ENCODE assay signal across 8 mouse cellular contexts in genomic region chr4:123050681-123051211, GRCm38 (mm10). TPM values are rescaled to one million over a fixed set of nuclear protein-coding genes. Genes with fewer than 3 reads are reported as not detected.
DNase-seq lines count a peak whose midpoint lies in the region; ATAC-seq and TF ChIP-seq lines count a peak whose summit lies in the region.

No protein-coding gene starts in this region.

- no peak for TF ChIP-seq RAD21 in MEL (IDR thresholded peaks at IDR 0.05; ENCODE audit: low read depth, low read length)

- ATAC-seq in hindbrain, embryonic 15.5 days (ENCODE audit: low FRiP score, low read depth): peak; percentile 85

- no peaks in the 10 kb centered on the region for H3K79me2 ChIP-seq in MEL (ENCODE audit: control insufficient read depth, insufficient read depth, low read length, poor library complexity)

- H3K27me3 ChIP-seq in MEL (ENCODE audit: control insufficient read depth in 1 of 2, insufficient read depth in 2 of 2, low read length in 2 of 2): no peaks in the 10 kb centered on the region
- no peaks in the 10 kb centered on the region for H3K27me3 ChIP-seq in hindbrain, embryonic 15.5 days

- no peak overlapping the region for H3K4me2 ChIP-seq in hindbrain, embryonic 15.5 days

- peaks cover 0 to 7% of the 10 kb centered on the region in 2 experiments; a peak in 1 of 4 replicates for H3K4me1 ChIP-seq in MEL (ENCODE audit: control insufficient read depth in 1 of 2, insufficient read depth in 2 of 2, low read length in 2 of 2)
- H3K4me1 ChIP-seq in hindbrain, embryonic 15.5 days (replicated peaks): peaks cover 28% of the 10 kb centered on the region

- H3K27ac ChIP-seq in MEL (ENCODE audit: control insufficient read depth, low read depth, low read length): no peak overlapping the region
- peak overlapping the region; percentile 58; the same call in 1 of the 2 replicates for H3K27ac ChIP-seq in hindbrain, embryonic 15.5 days (replicated peaks)

- no peak for TF ChIP-seq POLR2A in MEL (IDR thresholded peaks at IDR 0.05; ENCODE audit: control insufficient read depth in 1 of 2, insufficient read depth in 1 of 2, low read depth in 1 of 2, low read length in 2 of 2, poor library complexity in 1 of 2)

- H3K9me3 ChIP-seq in MEL (replicated peaks; ENCODE audit: insufficient read depth, low read length): no peaks in the 10 kb centered on the region
- no peaks in the 10 kb centered on the region for H3K9me3 ChIP-seq in hindbrain, embryonic 15.5 days

- DNase-seq in MEL (ENCODE audit: low read depth, low spot score): peak; percentile 93
- peak; percentile 62 for DNase-seq in cerebellum, adult 11-12 months
- peak; percentile 80 for DNase-seq in gastrocnemius, adult 18-20 months (ENCODE audit: low spot score)
- peak; percentile 40 for DNase-seq in left cerebral cortex, adult 11 months (ENCODE audit: low spot score)
- peak; percentile 92 to 95 for DNase-seq in lung, postnatal 4 days
- peak; percentile 37 for DNase-seq in right cerebral cortex, postnatal 25 days
- DNase-seq in yolk sac, embryonic 10.5 days (ENCODE audit: low spot score): peak; percentile 32

- peaks cover 14 to 29% of the 10 kb centered on the region in 2 experiments for H3K36me3 ChIP-seq in MEL (ENCODE audit: control insufficient read depth in 1 of 2, insufficient read depth in 2 of 2, low read length in 2 of 2)
- peaks cover 49% of the 10 kb centered on the region for H3K36me3 ChIP-seq in hindbrain, embryonic 15.5 days

- WGBS in hindbrain, embryonic 15.5 days: 32% methylated on average over 5 of the region's 5 CpGs

- TF ChIP-seq CTCF in MEL (IDR thresholded peaks at IDR 0.05 in 2 of 3, conservative IDR thresholded peaks at IDR 0.05 in 1 of 3; ENCODE audit: control insufficient read depth in 1 of 3, insufficient read depth in 1 of 3, low read depth in 2 of 3, low read length in 3 of 3, poor library complexity in 1 of 3, severe bottlenecking in 1 of 3): no peak

- TF ChIP-seq EP300 in MEL (IDR thresholded peaks at IDR 0.05; ENCODE audit: low read depth in 1 of 2, low read length in 2 of 2): peak; percentile 31 to 38; a peak in 2 of 4 replicates

- H3K9ac ChIP-seq in MEL (ENCODE audit: control insufficient read depth, low read depth, low read length, poor library complexity, severe bottlenecking): no peak overlapping the region
- H3K9ac ChIP-seq in hindbrain, embryonic 15.5 days: no peak overlapping the region

- no peak overlapping the region for H3K4me3 ChIP-seq in MEL (ENCODE audit: control insufficient read depth in 1 of 2, insufficient read depth in 1 of 2, low read depth in 2 of 2, low read length in 2 of 2)
- H3K4me3 ChIP-seq in hindbrain, embryonic 15.5 days: no peak overlapping the region

TF ChIP-seq in MEL, 35 proteins besides CTCF, POLR2A, EP300 and RAD21:
- TF ChIP-seq ZKSCAN1 (IDR thresholded peaks at IDR 0.05; ENCODE audit: low read depth, low read length) (no peak), RCOR1 (IDR thresholded peaks at IDR 0.05; ENCODE audit: low read depth, low read length) (0 out of 2 replicates have a peak, but pooled peaks have one; percentile 46), ETS1 (IDR thresholded peaks at IDR 0.05; ENCODE audit: low read depth, low read length) (peak; percentile 90), SIN3A (IDR thresholded peaks at IDR 0.05; ENCODE audit: low read length) (peak; percentile 80), BHLHE40 (IDR thresholded peaks at IDR 0.05; ENCODE audit: borderline replicate concordance, low read depth, low read length) (no peak), ZC3H11A (IDR thresholded peaks at IDR 0.05; ENCODE audit: low read depth, low read length) (no peak), TCF12 (IDR thresholded peaks at IDR 0.05; ENCODE audit: low read depth, low read length) (peak; percentile 53; the same call in 1 of the 2 replicates)

RNA-seq across cellular contexts. Expression of gene Trit1, which starts 34.3 kb away (rescaled TPM):
- 14.9 and 19.6 TPM in 2 replicates for total RNA-seq in MEL (2012; rRNA removed)
- 10 to 100 TPM in 1 of 2 experiments, not detected in 1; 17.9 TPM for polyA plus RNA-seq in MEL (2012; ENCODE audit: insufficient read depth in 1 of 2, insufficient read length in 2 of 2, low read depth in 1 of 2, low replicate concordance in 2 of 2, missing spikeins in 1 of 2)
- total RNA-seq in gastrocnemius, adult 18-20 months (2021): 1 to 10 TPM; 6.5 to 6.8 TPM
- 21.6 and 21.7 TPM in 2 replicates for polyA plus RNA-seq in hindbrain, embryonic 15.5 days (2015; fragmentation: Nextera tagmentation; extraction: Ambion mirVana)

RNA-seq across cellular contexts. Expression of gene Bmp8b, which starts 54.2 kb away (rescaled TPM):
- total RNA-seq in MEL (2012; rRNA removed): 0.08 TPM in 1 of 2 replicates, not detected in the other
- under 1 TPM in 1 of 2 experiments, not detected in 1; 0.06 TPM for polyA plus RNA-seq in MEL (2012; ENCODE audit: insufficient read depth in 1 of 2, insufficient read length in 2 of 2, low read depth in 1 of 2, low replicate concordance in 2 of 2, missing spikeins in 1 of 2)
- total RNA-seq in gastrocnemius, adult 18-20 months (2021): not detected
- polyA plus RNA-seq in hindbrain, embryonic 15.5 days (2015; fragmentation: Nextera tagmentation; extraction: Ambion mirVana): 0.34 and 0.71 TPM in 2 replicates

RNA-seq across cellular contexts. Expression of gene Mycl, which starts 55.3 kb away (rescaled TPM):
- not detected in 2 replicates for total RNA-seq in MEL (2012; rRNA removed)
- polyA plus RNA-seq in MEL (2012; ENCODE audit: insufficient read depth in 1 of 2, insufficient read length in 2 of 2, low read depth in 1 of 2, low replicate concordance in 2 of 2, missing spikeins in 1 of 2): not detected
- total RNA-seq in gastrocnemius, adult 18-20 months (2021): under 1 TPM; 0.12 to 0.64 TPM
- 63.0 and 66.3 TPM in 2 replicates for polyA plus RNA-seq in hindbrain, embryonic 15.5 days (2015; fragmentation: Nextera tagmentation; extraction: Ambion mirVana)

Comparison
In these comparisons a context has a peak if more than half of its experiments do, and no peak if none do; other contexts are left out.
1. DNase-seq: peak in every context shown above with its lines; median percentile 94 in lung, postnatal 4 days; 93 in MEL; 80 in gastrocnemius, adult 18-20 months; 62 in cerebellum, adult 11-12 months; 40 in left cerebral cortex, adult 11 months; 37 in right cerebral cortex, postnatal 25 days; 32 in yolk sac, embryonic 10.5 days.